Mouse (Mus musculus) spleen, adult 2 months (tissue): Measurements from ENCODE around the gene Tbx3. TPM values are rescaled to one million over a fixed set of nuclear protein-coding genes. Genes with fewer than 3 reads are reported as not detected.

Experiments used
- DNase-seq, 2 experiments: peaks; one replicate each; pipeline versions ENCODE4 v3.0.0 to v3.0.0-alpha.2; 2012 to 2021; ENCODE audit warnings: low spot score in 2 of 2, low read depth in 1 of 2
- H3K27ac ChIP-seq: fragments of 200-500 bp; 2 replicates; pipeline ENCODE4 v1.5.1; 2012; ENCODE audit warnings: low read length, inconsistent platforms; ENCODE audit not compliant: insufficient read depth
- H3K27me3 ChIP-seq: fragments of 200-500 bp; 2 replicates; pipeline ENCODE4 v1.6.1; 2012; ENCODE audit warnings: mild to moderate bottlenecking, moderate library complexity, low read length, inconsistent platforms; ENCODE audit not compliant: control insufficient read depth, insufficient read depth
- H3K36me3 ChIP-seq: fragments of 200-500 bp; 2 replicates; pipeline ENCODE4 v1.6.1; 2012; ENCODE audit warnings: mild to moderate bottlenecking, low read length, inconsistent platforms; ENCODE audit not compliant: control insufficient read depth, insufficient read depth
- H3K4me1 ChIP-seq: fragments of 200-500 bp; 2 replicates; pipeline ENCODE4 v1.6.1; 2011; ENCODE audit warnings: inconsistent platforms; ENCODE audit not compliant: control insufficient read depth, insufficient read depth, insufficient read length
- H3K4me3 ChIP-seq: fragments of 200-500 bp; 2 replicates; pipeline ENCODE4 v1.5.1; 2011; ENCODE audit warnings: mild to moderate bottlenecking, inconsistent platforms; ENCODE audit not compliant: insufficient read depth, insufficient read length; ENCODE audit errors: extremely low read depth
- CTCF ChIP-seq: fragments of 200-500 bp; IDR thresholded peaks from 2 replicates; pipeline ENCODE4 v1.5.1; 2011; ENCODE audit warnings: mild to moderate bottlenecking, inconsistent platforms; ENCODE audit not compliant: insufficient read depth, insufficient read length, insufficient replicate concordance; ENCODE audit errors: extremely low read depth
- POLR2A ChIP-seq: fragments of 200-500 bp; IDR thresholded peaks from 2 replicates; pipeline ENCODE4 v1.6.1; 2011; ENCODE audit warnings: low read depth, low read length, inconsistent platforms
- WGBS: fragments of 180-500 bp; shearing (Covaris S2); methylation state at CpG from one replicate; pipeline ENCODE4 v1.1.7; 2018; 5-methylcytosine and 5-hydroxymethylcytosine counted together
- polyA plus RNA-seq: library from polyadenylated mRNA; depleted of rRNA; stranded (reverse); fragments of >200 nt; gene quantifications from 2 replicates; pipeline ENCODE4 v1.2.3, GENCODE M21; 2012

The Tbx3 gene
- polyA plus RNA-seq, 1 experiment = 0.88 TPM

DNA sequence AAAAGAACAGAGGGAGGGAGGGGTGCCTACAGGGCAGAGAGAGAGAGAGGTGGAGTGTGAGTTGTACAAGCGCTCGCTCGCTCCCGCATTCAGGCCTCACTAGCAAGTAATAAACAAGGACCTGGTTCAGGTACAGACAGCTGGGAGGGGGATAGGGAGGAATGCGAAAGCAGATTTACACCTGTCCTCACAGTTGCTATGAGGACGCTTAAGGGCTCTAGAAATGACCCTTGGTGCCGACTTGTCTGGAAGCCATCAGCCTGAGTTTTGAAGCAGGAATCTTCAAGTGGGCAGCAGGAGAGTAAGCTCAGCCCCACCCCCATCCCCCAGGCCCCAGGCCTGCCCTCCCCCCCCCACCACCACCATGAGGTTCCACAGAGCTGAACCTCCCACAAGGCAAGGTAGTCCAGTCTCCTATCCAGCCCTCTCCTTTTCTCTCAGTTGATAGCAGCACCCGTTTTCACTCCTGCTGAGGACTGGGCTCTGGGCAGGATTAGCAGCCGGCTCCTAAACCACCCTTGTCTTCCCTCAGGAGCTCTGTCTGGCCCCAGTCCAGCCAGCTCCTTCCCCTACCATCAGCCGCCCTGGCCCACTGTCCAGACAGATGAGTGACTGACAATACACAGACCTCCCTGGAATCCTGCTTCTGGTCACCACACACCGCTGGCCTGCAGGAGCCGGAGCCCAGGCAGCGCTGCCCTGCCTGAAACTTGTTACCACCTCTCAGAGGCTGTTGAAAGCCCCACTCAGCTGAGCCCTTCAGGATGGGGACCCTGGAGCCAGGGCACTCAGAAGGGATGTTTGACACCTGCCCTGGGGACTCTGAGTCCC is 19.1 kb upstream of the Tbx3 start:
- Histone ChIP-seq H3K4me3 (no peak overlapping the region), H3K27ac (no peak overlapping the region), H3K27me3 (no peaks in the 10 kb centered on the region), H3K4me1 (no peaks in the 10 kb centered on the region), H3K36me3 (no peaks in the 10 kb centered on the region)
- TF ChIP-seq POLR2A = no peak
- TF ChIP-seq CTCF = no peak
- 63% methylated on average over 13 of the region's 13 CpGs for WGBS
- no peak for DNase-seq

DNA sequence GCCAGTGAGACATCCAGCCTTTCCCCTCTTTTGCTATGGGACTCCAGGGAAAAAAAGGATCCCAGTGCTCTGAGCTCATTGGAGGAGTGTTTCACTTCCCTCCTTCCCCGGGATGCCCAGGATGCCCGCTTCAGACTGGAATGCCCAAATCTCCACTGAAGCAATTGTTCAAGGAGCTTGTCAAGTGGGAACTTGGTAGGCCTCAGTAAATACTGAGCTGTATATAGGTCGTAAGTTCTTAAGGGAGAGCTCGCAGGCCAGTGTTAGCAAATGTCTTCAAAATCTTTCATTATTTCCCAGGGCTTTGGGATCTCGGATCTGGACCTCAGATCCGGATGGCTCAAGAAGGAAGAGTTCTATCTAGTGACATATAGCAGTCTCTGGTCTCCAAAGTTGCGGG is 14.1 kb upstream of the Tbx3 start:
- peaks cover 7% of the 10 kb centered on the region for H3K27me3 ChIP-seq
- WGBS = 32% methylated on average over 7 of the region's 7 CpGs
- TF ChIP-seq CTCF (no peak), POLR2A (no peak)
- no peak overlapping the region for H3K4me3 ChIP-seq
- no peak for DNase-seq
- no peaks in the 10 kb centered on the region for H3K4me1 ChIP-seq
- H3K36me3 ChIP-seq = no peaks in the 10 kb centered on the region
- H3K27ac ChIP-seq = no peak overlapping the region

DNA sequence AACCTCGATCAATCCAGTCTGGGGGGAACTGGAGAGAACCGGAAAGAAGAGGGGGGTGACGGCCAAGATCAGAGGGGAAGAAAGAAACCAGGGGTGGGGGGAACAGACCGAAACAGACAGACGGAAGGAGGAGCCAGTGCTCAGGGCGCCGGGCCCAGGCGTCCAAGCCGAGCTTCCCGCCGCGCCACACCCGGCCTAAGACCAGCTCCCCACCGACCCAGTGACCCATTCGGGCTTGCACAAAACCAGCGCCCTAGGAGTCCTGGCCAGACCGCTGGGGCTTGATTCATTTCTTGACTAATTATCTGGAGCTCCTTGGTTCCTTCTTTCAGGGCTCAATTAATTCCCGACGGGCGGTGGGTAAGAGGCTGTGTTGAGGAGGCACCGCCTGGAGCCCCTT is 13.6 kb upstream of the Tbx3 start:
- Histone ChIP-seq H3K27me3 (peaks cover 7% of the 10 kb centered on the region), H3K4me1 (no peaks in the 10 kb centered on the region), H3K36me3 (no peaks in the 10 kb centered on the region), H3K4me3 (no peak overlapping the region), H3K27ac (no peak overlapping the region)
- WGBS = 20% methylated on average over 21 of the region's 21 CpGs
- no peak for DNase-seq
- no peak for TF ChIP-seq POLR2A
- no peak for TF ChIP-seq CTCF

- no peak for DNase-seq
- H3K27me3 ChIP-seq = peaks cover 9% of the 10 kb centered on the region
- no peaks in the 10 kb centered on the region for H3K36me3 ChIP-seq
- TF ChIP-seq CTCF = no peak
- TF ChIP-seq POLR2A = no peak
- WGBS = 11% methylated on average over 6 of the region's 6 CpGs
- no peaks in the 10 kb centered on the region for H3K4me1 ChIP-seq
- no peak overlapping the region for H3K4me3 ChIP-seq
- H3K27ac ChIP-seq = no peak overlapping the region
Observed at GRCm38 (mm10) chr5:119657362-119657761, 13.1 kb upstream of the Tbx3 start.

- H3K4me1 ChIP-seq = no peaks in the 10 kb centered on the region
- WGBS = 12% methylated on average over 6 of the region's 6 CpGs
- DNase-seq = no peak
- no peak overlapping the region for H3K27ac ChIP-seq
- TF ChIP-seq POLR2A = no peak
- no peak for TF ChIP-seq CTCF
- peaks cover 10% of the 10 kb centered on the region for H3K27me3 ChIP-seq
- H3K36me3 ChIP-seq = no peaks in the 10 kb centered on the region
- H3K4me3 ChIP-seq = no peak overlapping the region
Observed at GRCm38 (mm10) chr5:119657804-119658203, 12.7 kb upstream of the Tbx3 start.

- Histone ChIP-seq H3K4me3 (no peak overlapping the region), H3K36me3 (no peaks in the 10 kb centered on the region), H3K27ac (no peak overlapping the region), H3K27me3 (peaks cover 13% of the 10 kb centered on the region), H3K4me1 (no peaks in the 10 kb centered on the region)
- 14% methylated on average over 5 of the region's 5 CpGs for WGBS
- TF ChIP-seq CTCF (no peak), POLR2A (no peak)
- DNase-seq = no peak
Observed at GRCm38 (mm10) chr5:119658396-119658795, 12.1 kb upstream of the Tbx3 start.

DNA sequence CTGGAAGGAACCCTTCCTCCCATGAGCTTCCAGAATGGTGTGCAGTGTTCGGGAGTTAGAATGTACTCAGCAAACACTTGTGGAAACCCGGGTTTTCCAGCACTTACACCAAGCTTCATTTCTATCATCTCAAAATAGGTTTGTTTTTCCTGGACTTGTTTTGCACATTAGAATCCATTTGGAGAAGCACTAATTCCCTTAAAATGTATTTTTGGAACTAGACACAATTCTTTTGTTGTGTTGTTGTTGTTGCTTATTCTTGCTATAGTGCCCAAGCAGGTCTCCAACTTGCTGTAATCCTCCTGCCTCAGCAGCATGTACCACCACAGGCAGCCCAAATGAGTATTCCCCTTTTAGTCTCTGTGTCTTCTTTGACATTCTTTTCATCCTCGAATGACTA is 11.4 kb upstream of the Tbx3 start:
- DNase-seq = no peak
- TF ChIP-seq POLR2A = no peak
- WGBS = 6% methylated on average over 3 of the region's 3 CpGs
- Histone ChIP-seq H3K4me3 (no peak overlapping the region), H3K36me3 (no peaks in the 10 kb centered on the region), H3K4me1 (no peaks in the 10 kb centered on the region), H3K27me3 (peaks cover 14% of the 10 kb centered on the region), H3K27ac (no peak overlapping the region)
